Mouse (Mus musculus) bone marrow, adult 2 months (tissue): Measurements from ENCODE around the gene Zfp457.

ENCODE experiments used
- CTCF ChIP-seq: fragments of 200-500 bp; IDR thresholded peaks from 2 replicates; pipeline ENCODE4 v1.5.1; 2011; ENCODE audit warnings: low read length, control low read depth; ENCODE audit not compliant: control insufficient read depth, insufficient read depth
- POLR2A ChIP-seq: fragments of 200-500 bp; IDR thresholded peaks from 2 replicates; pipeline ENCODE4 v1.6.1; 2011; ENCODE audit warnings: low read depth, mild to moderate bottlenecking, control low read depth, low read length, borderline replicate concordance; ENCODE audit not compliant: control insufficient read depth

- TF ChIP-seq POLR2A, result no peak
- TF ChIP-seq CTCF, result no peak
These were observed 37.5 kb downstream of the Zfp457 start for GRCm38 (mm10) chr13:67268568-67269369.
